Mouse (Mus musculus): ENCODE results near the gene Dnah2. TPM values are rescaled to one million over a fixed set of nuclear protein-coding genes. Genes with fewer than 3 reads are reported as not detected.
A peak's percentile ranks its signal among the peaks of the same experiment; 100 is the strongest.

Dnah2 gene
- polyA plus RNA-seq, 1 experiment from 2014 or later, result 0.36 TPM

DNA sequence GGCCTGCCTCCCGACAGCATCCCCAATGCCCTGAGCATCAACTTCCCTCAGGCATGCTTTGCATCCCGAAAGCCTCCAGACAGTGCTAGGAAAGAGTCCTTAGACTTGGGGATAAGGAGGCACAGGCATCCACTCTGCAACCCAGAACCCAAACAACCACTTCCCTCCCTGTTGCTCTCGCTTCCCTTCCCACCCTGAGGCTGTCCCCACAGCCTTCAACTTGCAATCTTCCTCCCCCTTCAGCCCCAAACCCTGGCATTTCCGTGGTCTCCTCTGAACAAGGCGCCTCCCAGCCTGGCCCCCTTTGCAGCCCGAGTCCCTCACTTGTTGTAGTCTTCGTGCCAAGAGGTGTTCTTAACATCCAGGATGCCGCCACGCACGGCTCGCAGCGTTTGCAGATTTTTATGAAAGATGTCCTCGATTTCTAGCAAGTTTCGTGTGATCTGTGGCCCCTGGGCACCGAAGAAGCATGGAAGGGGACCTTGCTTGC lies 32.7 kb downstream of the Dnah2 start:
- Histone ChIP-seq H3K4me3 (ENCODE audit: control insufficient read depth in 1 of 2, insufficient read depth in 1 of 2, low read depth in 1 of 2, low read length in 2 of 2) (no peak overlapping the region), H3K4me1 (ENCODE audit: control insufficient read depth in 2 of 2, insufficient read depth in 2 of 2, low read length in 2 of 2) (peaks cover 16% of the 10 kb centered on the region in 2 experiments), H3K36me3 (ENCODE audit: control insufficient read depth, insufficient read depth, low read length) (no peaks in the 10 kb centered on the region), H3K9ac (ENCODE audit: low read length) (no peak overlapping the region), H3K4me2 (ENCODE audit: low read length) (no peak overlapping the region), H3K27ac (replicated peaks in 1 of 2; ENCODE audit: control insufficient read depth in 1 of 2, insufficient read depth in 1 of 2, low read depth in 2 of 2, low read length in 2 of 2) (no peak overlapping the region), H3K27me3 (ENCODE audit: control insufficient read depth, insufficient read depth, low read length) (peaks cover 9% of the 10 kb centered on the region; the same call in 1 of the 2 replicates), H3K9me3 (ENCODE audit: control insufficient read depth, low read length) (no peaks in the 10 kb centered on the region)
- WGBS, result 66% methylated on average over 15 of the region's 15 CpGs
- ATAC-seq (ENCODE audit: insufficient number of reproducible peaks, insufficient read depth, low FRiP score, low read depth), result no peak

DNA sequence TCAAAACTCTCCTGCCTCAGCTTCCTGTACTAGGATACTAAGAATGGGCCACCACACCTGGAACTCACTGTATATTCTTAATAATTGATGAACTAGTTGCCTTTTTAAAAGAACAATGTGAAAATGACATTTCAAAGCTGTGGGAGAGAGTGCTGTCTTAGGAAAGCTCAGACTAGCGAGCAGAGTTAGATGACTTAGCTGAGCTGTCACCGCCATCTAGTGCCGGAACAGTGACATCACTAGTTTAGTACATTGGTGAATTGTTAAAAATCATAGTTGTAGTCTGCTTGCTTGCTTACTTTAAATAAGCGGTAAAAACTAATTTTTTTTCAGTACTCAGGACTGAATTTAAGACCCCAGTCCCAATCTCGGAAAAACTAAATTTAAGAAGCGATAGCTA lies 35.1 kb downstream of the Dnah2 start:
- Histone ChIP-seq H3K27me3 (ENCODE audit: control insufficient read depth, insufficient read depth, low read length) (peaks cover 9% of the 10 kb centered on the region; the same call in 1 of the 2 replicates), H3K27ac (replicated peaks in 1 of 2; ENCODE audit: control insufficient read depth in 1 of 2, insufficient read depth in 1 of 2, low read depth in 2 of 2, low read length in 2 of 2) (no peak overlapping the region), H3K9me3 (ENCODE audit: control insufficient read depth, low read length) (no peaks in the 10 kb centered on the region), H3K4me2 (ENCODE audit: low read length) (no peak overlapping the region), H3K4me3 (ENCODE audit: control insufficient read depth in 1 of 2, insufficient read depth in 1 of 2, low read depth in 1 of 2, low read length in 2 of 2) (no peak overlapping the region), H3K36me3 (ENCODE audit: control insufficient read depth, insufficient read depth, low read length) (no peaks in the 10 kb centered on the region), H3K4me1 (ENCODE audit: control insufficient read depth in 2 of 2, insufficient read depth in 2 of 2, low read length in 2 of 2) (peaks cover 11 to 17% of the 10 kb centered on the region in 2 experiments), H3K9ac (ENCODE audit: low read length) (no peak overlapping the region)
- no peak for ATAC-seq (ENCODE audit: insufficient number of reproducible peaks, insufficient read depth, low FRiP score, low read depth)
- 4% methylated on average over 6 of the region's 6 CpGs for WGBS

DNA sequence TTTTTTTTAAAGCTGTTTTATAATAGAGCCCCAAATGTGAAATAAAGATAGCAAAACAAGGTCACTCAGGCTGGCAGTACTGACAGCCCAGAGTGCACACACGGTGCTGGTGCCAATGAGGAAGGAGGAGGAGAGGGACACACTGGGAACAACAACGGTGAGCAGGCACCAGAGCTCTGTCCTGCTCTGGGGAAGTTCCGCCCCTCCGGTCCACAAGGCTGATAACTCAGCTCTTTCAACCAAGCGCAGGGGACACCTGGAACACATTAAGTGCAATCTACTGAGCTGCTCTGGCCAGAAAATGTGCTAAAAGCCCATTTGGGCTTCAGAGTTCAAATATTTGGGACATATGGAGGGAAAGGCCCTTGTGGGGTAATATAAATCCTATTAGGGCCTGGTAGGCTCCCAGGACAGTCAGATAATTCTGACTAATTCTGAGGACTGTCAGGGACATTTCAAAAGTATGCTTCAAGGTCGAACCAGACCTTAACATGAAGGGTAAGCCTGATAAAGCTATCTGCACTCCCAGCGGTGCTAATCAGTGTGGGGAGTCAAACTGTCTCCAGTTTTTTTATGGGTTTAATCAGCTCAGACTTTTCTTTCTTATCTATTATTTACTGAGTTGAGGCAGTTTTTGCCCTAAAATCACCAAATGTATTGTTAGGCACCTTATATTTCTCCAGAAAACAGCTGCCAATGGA lies 38.0 kb downstream of the Dnah2 start:
- ATAC-seq (ENCODE audit: insufficient number of reproducible peaks, insufficient read depth, low FRiP score, low read depth), result no peak
- Histone ChIP-seq H3K9ac (ENCODE audit: low read length) (peak overlapping the region; percentile 4; the same call in 1 of the 2 replicates), H3K9me3 (ENCODE audit: control insufficient read depth, low read length) (no peaks in the 10 kb centered on the region), H3K4me1 (ENCODE audit: control insufficient read depth in 2 of 2, insufficient read depth in 2 of 2, low read length in 2 of 2) (peaks cover 11 to 17% of the 10 kb centered on the region in 2 experiments), H3K36me3 (ENCODE audit: control insufficient read depth, insufficient read depth, low read length) (no peaks in the 10 kb centered on the region), H3K4me2 (ENCODE audit: low read length) (no peak overlapping the region), H3K27ac (replicated peaks in 1 of 2; ENCODE audit: control insufficient read depth in 1 of 2, insufficient read depth in 1 of 2, low read depth in 2 of 2, low read length in 2 of 2) (peak overlapping the region; percentile 62 to 79), H3K4me3 (ENCODE audit: control insufficient read depth in 1 of 2, insufficient read depth in 1 of 2, low read depth in 1 of 2, low read length in 2 of 2) (no peak overlapping the region), H3K27me3 (ENCODE audit: control insufficient read depth, insufficient read depth, low read length) (peaks cover 4% of the 10 kb centered on the region; the same call in 1 of the 2 replicates)
- WGBS, result 3% methylated on average over 7 of the region's 7 CpGs

DNA sequence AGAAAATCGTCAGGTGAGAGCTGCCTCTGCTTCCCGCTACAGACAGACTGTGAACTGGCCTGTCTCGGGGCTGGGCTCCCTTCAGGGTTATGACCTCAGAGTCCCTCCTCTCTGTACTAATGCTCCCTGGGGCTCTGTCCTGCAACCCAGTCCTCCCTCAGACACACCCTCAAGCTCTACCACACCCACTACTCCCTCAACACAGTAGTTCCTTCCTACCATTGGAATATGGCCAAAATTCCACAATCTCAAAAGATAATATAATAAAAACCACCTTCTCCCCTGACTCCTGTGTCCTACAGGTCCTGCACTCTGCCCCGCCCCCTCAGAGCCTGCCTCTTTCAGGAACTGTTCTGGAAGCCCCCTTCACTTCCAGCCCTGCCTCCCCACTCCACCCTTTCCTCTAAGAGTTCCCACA lies 45.0 kb downstream of the Dnah2 start:
- Histone ChIP-seq H3K27ac (replicated peaks in 1 of 2; ENCODE audit: control insufficient read depth in 1 of 2, insufficient read depth in 1 of 2, low read depth in 2 of 2, low read length in 2 of 2) (peak overlapping the region in 1 of 2 experiments; percentile 17; a peak in 1 of 4 replicates), H3K27me3 (ENCODE audit: control insufficient read depth, insufficient read depth, low read length) (no peaks in the 10 kb centered on the region), H3K9ac (ENCODE audit: low read length) (no peak overlapping the region), H3K4me3 (ENCODE audit: control insufficient read depth in 1 of 2, insufficient read depth in 1 of 2, low read depth in 1 of 2, low read length in 2 of 2) (no peak overlapping the region), H3K36me3 (ENCODE audit: control insufficient read depth, insufficient read depth, low read length) (no peaks in the 10 kb centered on the region), H3K4me1 (ENCODE audit: control insufficient read depth in 2 of 2, insufficient read depth in 2 of 2, low read length in 2 of 2) (peaks cover 12 to 22% of the 10 kb centered on the region in 2 experiments), H3K9me3 (ENCODE audit: control insufficient read depth, low read length) (no peaks in the 10 kb centered on the region), H3K4me2 (ENCODE audit: low read length) (no peak overlapping the region)
- ATAC-seq (ENCODE audit: insufficient number of reproducible peaks, insufficient read depth, low FRiP score, low read depth), result 0 out of 2 replicates have a peak, but pooled peaks have one; percentile 56
- 22% methylated on average over 4 of the region's 4 CpGs for WGBS

DNA sequence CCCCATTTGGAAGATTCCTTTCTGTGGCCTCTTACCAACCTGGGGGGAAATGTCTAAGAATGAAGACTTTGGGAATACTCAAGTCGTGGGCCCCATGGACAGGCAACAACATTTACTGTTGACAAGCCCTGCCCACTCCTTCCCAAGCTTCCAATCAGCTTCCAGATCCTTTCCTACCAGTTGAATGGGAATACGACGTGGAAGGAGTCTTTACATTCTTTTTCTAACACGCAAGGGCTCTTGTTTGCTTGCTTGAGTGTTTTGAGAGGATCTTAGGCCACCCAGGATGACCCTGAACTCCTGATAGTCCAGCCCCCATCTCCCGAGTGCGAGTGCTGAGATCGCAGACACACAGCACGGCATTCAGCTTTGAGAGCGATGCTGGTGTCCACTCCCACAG lies 47.4 kb downstream of the Dnah2 start:
- Histone ChIP-seq H3K4me1 (ENCODE audit: control insufficient read depth in 2 of 2, insufficient read depth in 2 of 2, low read length in 2 of 2) (peaks cover 12 to 22% of the 10 kb centered on the region in 2 experiments), H3K9me3 (ENCODE audit: control insufficient read depth, low read length) (no peaks in the 10 kb centered on the region), H3K36me3 (ENCODE audit: control insufficient read depth, insufficient read depth, low read length) (no peaks in the 10 kb centered on the region), H3K4me2 (ENCODE audit: low read length) (peak overlapping the region; percentile 48), H3K9ac (ENCODE audit: low read length) (no peak overlapping the region), H3K27ac (replicated peaks in 1 of 2; ENCODE audit: control insufficient read depth in 1 of 2, insufficient read depth in 1 of 2, low read depth in 2 of 2, low read length in 2 of 2) (no peak overlapping the region), H3K4me3 (ENCODE audit: control insufficient read depth in 1 of 2, insufficient read depth in 1 of 2, low read depth in 1 of 2, low read length in 2 of 2) (no peak overlapping the region; a peak in 1 of 4 replicates), H3K27me3 (ENCODE audit: control insufficient read depth, insufficient read depth, low read length) (no peaks in the 10 kb centered on the region)
- 29% methylated on average over 9 of the region's 9 CpGs for WGBS
- ATAC-seq (ENCODE audit: insufficient number of reproducible peaks, insufficient read depth, low FRiP score, low read depth), result no peak

DNA sequence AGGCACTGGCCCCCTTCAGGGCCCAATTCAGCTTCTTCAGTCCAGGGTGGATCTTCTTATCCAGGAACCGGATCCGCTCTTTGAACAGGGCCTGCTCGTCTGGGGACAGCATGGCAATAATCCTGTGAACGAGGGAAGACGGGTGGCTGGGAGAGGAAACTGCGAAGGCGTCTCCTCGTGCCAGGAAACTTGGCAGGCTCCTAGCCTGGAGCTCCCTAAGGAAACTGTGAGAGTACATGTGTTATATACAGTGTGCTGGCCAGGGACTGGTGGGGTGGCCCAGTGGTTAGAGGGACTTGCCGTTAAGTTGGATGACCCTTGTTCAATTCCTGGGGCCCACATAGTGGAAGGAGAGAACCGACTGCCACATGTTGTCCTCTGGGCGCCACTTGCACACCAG lies 49.8 kb downstream of the Dnah2 start:
- no peaks in the 10 kb centered on the region for H3K36me3 ChIP-seq (ENCODE audit: control insufficient read depth, insufficient read depth, low read length)
- H3K4me1 ChIP-seq (ENCODE audit: control insufficient read depth in 2 of 2, insufficient read depth in 2 of 2, low read length in 2 of 2), result peaks cover 12 to 21% of the 10 kb centered on the region in 2 experiments
- H3K27ac ChIP-seq (replicated peaks in 1 of 2; ENCODE audit: control insufficient read depth in 1 of 2, insufficient read depth in 1 of 2, low read depth in 2 of 2, low read length in 2 of 2), result no peak overlapping the region
- ATAC-seq (ENCODE audit: insufficient number of reproducible peaks, insufficient read depth, low FRiP score, low read depth), result no peak
- no peaks in the 10 kb centered on the region for H3K9me3 ChIP-seq (ENCODE audit: control insufficient read depth, low read length)
- no peak overlapping the region for H3K4me3 ChIP-seq (ENCODE audit: control insufficient read depth in 1 of 2, insufficient read depth in 1 of 2, low read depth in 1 of 2, low read length in 2 of 2)
- H3K9ac ChIP-seq (ENCODE audit: low read length), result no peak overlapping the region
- H3K4me2 ChIP-seq (ENCODE audit: low read length), result no peak overlapping the region
- no peaks in the 10 kb centered on the region for H3K27me3 ChIP-seq (ENCODE audit: control insufficient read depth, insufficient read depth, low read length)
- WGBS, result 82% methylated on average over 11 of the region's 11 CpGs

DNA sequence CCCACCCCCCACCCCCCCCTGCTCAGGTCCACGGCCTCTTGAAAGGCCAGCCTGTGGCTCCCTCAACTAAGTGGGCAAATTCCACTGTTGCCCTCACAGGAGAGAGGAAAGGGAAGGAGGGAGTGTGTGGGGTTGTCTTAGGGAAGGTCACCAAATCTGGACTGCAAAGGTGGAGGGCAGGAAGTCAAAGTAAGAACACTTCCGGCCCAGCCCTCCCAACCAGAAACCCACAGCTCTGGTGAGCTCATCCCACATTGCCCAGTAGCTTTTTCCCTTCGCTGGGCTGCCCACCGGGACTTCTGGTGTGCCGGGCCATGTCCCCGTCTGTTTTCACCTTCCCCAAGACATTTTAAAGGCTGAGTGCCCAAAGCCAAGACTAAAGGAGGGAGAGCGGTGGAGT lies 57.2 kb downstream of the Dnah2 start:
- Histone ChIP-seq H3K27me3 (ENCODE audit: control insufficient read depth, insufficient read depth, low read length) (no peaks in the 10 kb centered on the region), H3K9ac (ENCODE audit: low read length) (no peak overlapping the region), H3K4me3 (ENCODE audit: control insufficient read depth in 1 of 2, insufficient read depth in 1 of 2, low read depth in 1 of 2, low read length in 2 of 2) (no peak overlapping the region), H3K36me3 (ENCODE audit: control insufficient read depth, insufficient read depth, low read length) (no peaks in the 10 kb centered on the region), H3K4me1 (ENCODE audit: control insufficient read depth in 2 of 2, insufficient read depth in 2 of 2, low read length in 2 of 2) (no peaks in the 10 kb centered on the region), H3K4me2 (ENCODE audit: low read length) (no peak overlapping the region), H3K9me3 (ENCODE audit: control insufficient read depth, low read length) (no peaks in the 10 kb centered on the region), H3K27ac (replicated peaks in 1 of 2; ENCODE audit: control insufficient read depth in 1 of 2, insufficient read depth in 1 of 2, low read depth in 2 of 2, low read length in 2 of 2) (no peak overlapping the region)
- WGBS, result 87% methylated on average over 7 of the region's 7 CpGs
- no peak for ATAC-seq (ENCODE audit: insufficient number of reproducible peaks, insufficient read depth, low FRiP score, low read depth)
